Mouse (Mus musculus) hindbrain, embryonic 14.5 days (tissue): ENCODE data around the gene Fgfr2. TPM values are rescaled to one million over a fixed set of nuclear protein-coding genes. Genes with fewer than 3 reads are reported as not detected.

Source experiments
- ATAC-seq: fragments of 200-750 bp; cut with Nextera tagmentation; 2 replicates; pipeline ENCODE4 v1.8.0; 2017; ENCODE audit warnings: moderate number of reproducible peaks, mild to moderate bottlenecking, moderate TSS enrichment, moderate library complexity; ENCODE audit not compliant: low FRiP score
- DNase-seq: peaks from one replicate; pipeline ENCODE4 v3.0.0-alpha.2; 2015; ENCODE audit warnings: low spot score
- H3K27ac ChIP-seq: fragments of 300-500 bp; sonication (generic); 2 replicates; pipeline ENCODE4 v1.5.1; 2014; ENCODE audit warnings: mild to moderate bottlenecking, moderate library complexity
- H3K27me3 ChIP-seq: fragments of 300-500 bp; sonication (generic); 2 replicates; pipeline ENCODE4 v1.6.1; 2014; ENCODE audit warnings: mild to moderate bottlenecking, low read length, mixed read lengths; ENCODE audit not compliant: control insufficient read depth, insufficient read depth
- H3K36me3 ChIP-seq: fragments of 300-500 bp; sonication (generic); replicated peaks from 2 replicates; pipeline ENCODE4 v1.6.1; 2014; ENCODE audit not compliant: control insufficient read depth, insufficient read depth
- H3K4me1 ChIP-seq: fragments of 300-500 bp; sonication (generic); replicated peaks from 2 replicates; pipeline ENCODE4 v1.6.1; 2014; ENCODE audit warnings: antibody characterized with exemption, low read length, mixed read lengths; ENCODE audit not compliant: control insufficient read depth, insufficient read depth
- H3K4me2 ChIP-seq: fragments of 300-500 bp; sonication (generic); replicated peaks from 2 replicates; pipeline ENCODE4 v1.6.1; 2014; ENCODE audit warnings: mild to moderate bottlenecking, moderate library complexity
- H3K4me3 ChIP-seq: fragments of 300-500 bp; sonication (generic); replicated peaks from 2 replicates; pipeline ENCODE4 v1.5.1; 2014; ENCODE audit warnings: mild to moderate bottlenecking, low read length
- H3K9ac ChIP-seq: fragments of 300-500 bp; sonication (generic); 2 replicates; pipeline ENCODE4 v1.6.1; 2014
- H3K9me3 ChIP-seq: fragments of 300-500 bp; sonication (generic); 2 replicates; pipeline ENCODE4 v1.6.1; 2016; ENCODE audit warnings: low read length; ENCODE audit not compliant: control insufficient read depth
- WGBS: fragments of 180-500 bp; shearing (Covaris S2); extraction: QIAGEN DNeasy Blood & Tissue Kit; methylation state at CpG from one replicate; pipeline ENCODE4 v1.1.7; 2014; 5-methylcytosine and 5-hydroxymethylcytosine counted together
- polyA plus RNA-seq: library from polyadenylated mRNA; unstranded; fragments of >200 nt; fragmentation: Nextera tagmentation; extraction: Ambion mirVana; gene quantifications from 2 replicates; pipeline ENCODE4 v1.2.1, GENCODE M21; 2014

Gene Fgfr2
- polyA plus RNA-seq, 1 experiment from 2014 or later = 43.5 TPM

- WGBS = 45% methylated on average over 7 of the region's 7 CpGs
- Histone ChIP-seq H3K27ac (no peak overlapping the region), H3K4me3 (no peak overlapping the region), H3K36me3 (no peaks in the 10 kb centered on the region), H3K9me3 (no peaks in the 10 kb centered on the region), H3K4me2 (no peak overlapping the region), H3K9ac (no peak overlapping the region), H3K4me1 (peaks cover 11% of the 10 kb centered on the region; the same call in 1 of the 2 replicates), H3K27me3 (no peaks in the 10 kb centered on the region)
- 0 out of 2 replicates have a peak, but pooled peaks have one; percentile 11 for ATAC-seq
- DNase-seq = no peak
These were observed 1066.6 kb downstream of the Fgfr2 start for GRCm38 (mm10) chr7:132056565-132056964.

- DNase-seq (no peak), ATAC-seq (no peak)
- H3K9me3 ChIP-seq = no peaks in the 10 kb centered on the region
- H3K4me1 ChIP-seq = no peaks in the 10 kb centered on the region; the same call in 1 of the 2 replicates
- no peaks in the 10 kb centered on the region for H3K36me3 ChIP-seq
- H3K4me2 ChIP-seq = no peak overlapping the region
- 38% methylated on average over 4 of the region's 4 CpGs for WGBS
- no peak overlapping the region for H3K9ac ChIP-seq
- H3K27ac ChIP-seq = no peak overlapping the region
- H3K27me3 ChIP-seq = no peaks in the 10 kb centered on the region
- no peak overlapping the region for H3K4me3 ChIP-seq
These were observed 1076.5 kb downstream of the Fgfr2 start for GRCm38 (mm10) chr7:132046662-132047061.

GRCm38 (mm10) chr7:132031940-132032531, 1091.1 kb downstream of the Fgfr2 start:
- H3K9ac ChIP-seq = no peak overlapping the region
- no peak overlapping the region for H3K27ac ChIP-seq
- WGBS = 45% methylated on average over 6 of the region's 6 CpGs
- DNase-seq (no peak), ATAC-seq (no peak)
- no peaks in the 10 kb centered on the region for H3K4me1 ChIP-seq
- no peaks in the 10 kb centered on the region for H3K36me3 ChIP-seq
- no peak overlapping the region for H3K4me3 ChIP-seq
- no peaks in the 10 kb centered on the region for H3K27me3 ChIP-seq
- no peak overlapping the region for H3K4me2 ChIP-seq
- H3K9me3 ChIP-seq = no peaks in the 10 kb centered on the region

- Histone ChIP-seq H3K4me1 (no peaks in the 10 kb centered on the region), H3K9me3 (no peaks in the 10 kb centered on the region), H3K27ac (no peak overlapping the region), H3K27me3 (no peaks in the 10 kb centered on the region), H3K9ac (no peak overlapping the region), H3K4me3 (no peak overlapping the region), H3K4me2 (no peak overlapping the region), H3K36me3 (no peaks in the 10 kb centered on the region)
- ATAC-seq (no peak), DNase-seq (no peak)
- 82% methylated on average over 6 of the region's 6 CpGs for WGBS
These were observed 1096.5 kb downstream of the Fgfr2 start for GRCm38 (mm10) chr7:132026671-132027070.

GRCm38 (mm10) chr7:132025591-132025990, 1097.6 kb downstream of the Fgfr2 start:
- DNase-seq (no peak), ATAC-seq (no peak)
- Histone ChIP-seq H3K36me3 (no peaks in the 10 kb centered on the region), H3K9me3 (no peaks in the 10 kb centered on the region), H3K27ac (no peak overlapping the region), H3K27me3 (no peaks in the 10 kb centered on the region), H3K4me1 (no peaks in the 10 kb centered on the region), H3K4me2 (no peak overlapping the region), H3K4me3 (no peak overlapping the region), H3K9ac (no peak overlapping the region)
- 62% methylated on average over 6 of the region's 6 CpGs for WGBS

- Histone ChIP-seq H3K9me3 (0 out of 2 replicates have a peak, but pooled peaks cover 3% of the 10 kb centered on the region), H3K27me3 (no peaks in the 10 kb centered on the region), H3K9ac (no peak overlapping the region), H3K36me3 (no peaks in the 10 kb centered on the region), H3K4me3 (no peak overlapping the region), H3K27ac (no peak overlapping the region), H3K4me2 (no peak overlapping the region), H3K4me1 (peaks cover 13% of the 10 kb centered on the region)
- WGBS = 68% methylated on average over 3 of the region's 3 CpGs
- DNase-seq (no peak), ATAC-seq (no peak)
These were observed 1107.2 kb downstream of the Fgfr2 start for GRCm38 (mm10) chr7:132015933-132016332.

- DNase-seq (no peak), ATAC-seq (no peak)
- H3K4me1 ChIP-seq = peaks cover 13% of the 10 kb centered on the region
- no peaks in the 10 kb centered on the region for H3K36me3 ChIP-seq
- H3K4me2 ChIP-seq = no peak overlapping the region
- no peaks in the 10 kb centered on the region for H3K27me3 ChIP-seq
- 0 out of 2 replicates have a peak, but pooled peaks cover 3% of the 10 kb centered on the region for H3K9me3 ChIP-seq
- H3K27ac ChIP-seq = no peak overlapping the region
- 16% methylated on average over 3 of the region's 3 CpGs for WGBS
- no peak overlapping the region for H3K9ac ChIP-seq
- H3K4me3 ChIP-seq = no peak overlapping the region
These were observed 1108.0 kb downstream of the Fgfr2 start for GRCm38 (mm10) chr7:132015193-132015592.

- no peak overlapping the region for H3K4me2 ChIP-seq
- H3K4me3 ChIP-seq = no peak overlapping the region
- ATAC-seq (no peak), DNase-seq (no peak)
- no peaks in the 10 kb centered on the region for H3K36me3 ChIP-seq
- no peak overlapping the region for H3K9ac ChIP-seq
- H3K27ac ChIP-seq = no peak overlapping the region
- 72% methylated on average over 5 of the region's 5 CpGs for WGBS
- H3K4me1 ChIP-seq = peaks cover 13% of the 10 kb centered on the region
- no peaks in the 10 kb centered on the region for H3K27me3 ChIP-seq
- 0 out of 2 replicates have a peak, but pooled peaks cover 3% of the 10 kb centered on the region for H3K9me3 ChIP-seq
These were observed 1109.2 kb downstream of the Fgfr2 start for GRCm38 (mm10) chr7:132013970-132014369.

- no peaks in the 10 kb centered on the region for H3K36me3 ChIP-seq
- no peak overlapping the region for H3K4me2 ChIP-seq
- H3K9me3 ChIP-seq = 0 out of 2 replicates have a peak, but pooled peaks cover 3% of the 10 kb centered on the region
- DNase-seq (peak; percentile 65), ATAC-seq (peak; percentile 82)
- H3K4me1 ChIP-seq = peaks cover 13% of the 10 kb centered on the region
- H3K4me3 ChIP-seq = no peak overlapping the region
- H3K27ac ChIP-seq = peak overlapping the region; percentile 33; the same call in 1 of the 2 replicates
- 16% methylated on average over 1 of the region's 1 CpGs for WGBS
- H3K27me3 ChIP-seq = no peaks in the 10 kb centered on the region
- H3K9ac ChIP-seq = no peak overlapping the region
These were observed 1110.0 kb downstream of the Fgfr2 start for GRCm38 (mm10) chr7:132012969-132013679.
